Mouse (Mus musculus): Measurements from ENCODE around the gene Psmd12. TPM values are rescaled to one million over a fixed set of nuclear protein-coding genes. Genes with fewer than 3 reads are reported as not detected.

The Psmd12 gene
- polyA plus RNA-seq, 1 experiment from 2014 or later, result 151 TPM

- TF ChIP-seq CTCF (IDR thresholded peaks at IDR 0.05; ENCODE audit: low read depth), result no peak
- Histone ChIP-seq H3K36me3 (ENCODE audit: insufficient read depth, low read length) (no peaks in the 10 kb centered on the region), H3K9me3 (replicated peaks; ENCODE audit: low read length) (no peaks in the 10 kb centered on the region), H3K27me3 (ENCODE audit: insufficient read depth, low read length) (no peaks in the 10 kb centered on the region), H3K4me1 (replicated peaks; ENCODE audit: insufficient read depth, low read length) (no peaks in the 10 kb centered on the region), H3K9ac (ENCODE audit: low read depth, low read length) (no peak overlapping the region), H3K4me3 (replicated peaks; ENCODE audit: low read depth, low read length) (no peak overlapping the region), H3K4me2 (ENCODE audit: low read length) (no peak overlapping the region), H3K27ac (no peak overlapping the region)
- ATAC-seq (replicated peaks; ENCODE audit: low FRiP score, low read depth), result no peak
- 48% methylated on average over 4 of the region's 5 CpGs for WGBS
- DNase-seq (ENCODE audit: low spot score), result no peak
Measured at GRCm38 (mm10) chr11:107532271-107532670, 53.0 kb downstream of the Psmd12 start.

- H3K27me3 ChIP-seq (ENCODE audit: insufficient read depth, low read length), result no peaks in the 10 kb centered on the region
- H3K4me1 ChIP-seq (replicated peaks; ENCODE audit: insufficient read depth, low read length), result no peaks in the 10 kb centered on the region
- no peak for DNase-seq (ENCODE audit: low spot score)
- H3K9me3 ChIP-seq (replicated peaks; ENCODE audit: low read length), result no peaks in the 10 kb centered on the region
- no peak for ATAC-seq (replicated peaks; ENCODE audit: low FRiP score, low read depth)
- 93% methylated on average over 4 of the region's 4 CpGs for WGBS
- H3K27ac ChIP-seq, result no peak overlapping the region
- TF ChIP-seq CTCF (IDR thresholded peaks at IDR 0.05; ENCODE audit: low read depth), result no peak
- no peaks in the 10 kb centered on the region for H3K36me3 ChIP-seq (ENCODE audit: insufficient read depth, low read length)
- H3K4me2 ChIP-seq (ENCODE audit: low read length), result no peak overlapping the region
- no peak overlapping the region for H3K9ac ChIP-seq (ENCODE audit: low read depth, low read length)
- no peak overlapping the region for H3K4me3 ChIP-seq (replicated peaks; ENCODE audit: low read depth, low read length)
Measured at GRCm38 (mm10) chr11:107538994-107539393, 59.7 kb downstream of the Psmd12 start.

- Histone ChIP-seq H3K4me2 (ENCODE audit: low read length) (no peak overlapping the region), H3K27ac (no peak overlapping the region), H3K27me3 (ENCODE audit: insufficient read depth, low read length) (no peaks in the 10 kb centered on the region), H3K36me3 (ENCODE audit: insufficient read depth, low read length) (no peaks in the 10 kb centered on the region), H3K4me1 (replicated peaks; ENCODE audit: insufficient read depth, low read length) (no peaks in the 10 kb centered on the region), H3K9ac (ENCODE audit: low read depth, low read length) (no peak overlapping the region), H3K4me3 (replicated peaks; ENCODE audit: low read depth, low read length) (no peak overlapping the region), H3K9me3 (replicated peaks; ENCODE audit: low read length) (no peaks in the 10 kb centered on the region)
- 67% methylated on average over 1 of the region's 1 CpGs for WGBS
- no peak for TF ChIP-seq CTCF (IDR thresholded peaks at IDR 0.05; ENCODE audit: low read depth)
- ATAC-seq (replicated peaks; ENCODE audit: low FRiP score, low read depth), result no peak
- no peak for DNase-seq (ENCODE audit: low spot score)
Measured at GRCm38 (mm10) chr11:107540339-107540738, 61.1 kb downstream of the Psmd12 start.

- Histone ChIP-seq H3K27ac (no peak overlapping the region; the same call in 1 of the 2 replicates), H3K4me3 (replicated peaks; ENCODE audit: low read depth, low read length) (peak overlapping the region; percentile 95), H3K36me3 (ENCODE audit: insufficient read depth, low read length) (no peaks in the 10 kb centered on the region), H3K27me3 (ENCODE audit: insufficient read depth, low read length) (no peaks in the 10 kb centered on the region), H3K9me3 (replicated peaks; ENCODE audit: low read length) (no peaks in the 10 kb centered on the region), H3K4me1 (replicated peaks; ENCODE audit: insufficient read depth, low read length) (0 out of 2 replicates have a peak, but pooled peaks cover 3% of the 10 kb centered on the region), H3K4me2 (ENCODE audit: low read length) (peak overlapping the region; percentile 99), H3K9ac (ENCODE audit: low read depth, low read length) (no peak overlapping the region; the same call in 1 of the 2 replicates)
- 0 out of 2 replicates have a peak, but pooled peaks have one; percentile 47 for ATAC-seq (replicated peaks; ENCODE audit: low FRiP score, low read depth)
- TF ChIP-seq CTCF (IDR thresholded peaks at IDR 0.05; ENCODE audit: low read depth), result no peak
- 26% methylated on average over 13 of the region's 13 CpGs for WGBS
- peak; percentile 16 for DNase-seq (ENCODE audit: low spot score)
Measured at GRCm38 (mm10) chr11:107545747-107546476, 66.6 kb downstream of the Psmd12 start.

- no peaks in the 10 kb centered on the region for H3K27me3 ChIP-seq (ENCODE audit: insufficient read depth, low read length)
- H3K4me2 ChIP-seq (ENCODE audit: low read length), result peak overlapping the region; percentile 99
- 0 out of 2 replicates have a peak, but pooled peaks cover 3% of the 10 kb centered on the region for H3K36me3 ChIP-seq (ENCODE audit: insufficient read depth, low read length)
- peak; percentile 66 for ATAC-seq (replicated peaks; ENCODE audit: low FRiP score, low read depth)
- 0 out of 2 replicates have a peak, but pooled peaks cover 3% of the 10 kb centered on the region for H3K4me1 ChIP-seq (replicated peaks; ENCODE audit: insufficient read depth, low read length)
- peak; percentile 62 for DNase-seq (ENCODE audit: low spot score)
- peak; percentile 41 for TF ChIP-seq CTCF (IDR thresholded peaks at IDR 0.05; ENCODE audit: low read depth)
- H3K4me3 ChIP-seq (replicated peaks; ENCODE audit: low read depth, low read length), result peak overlapping the region; percentile 95
- 0% methylated on average over 36 of the region's 37 CpGs for WGBS
- H3K9ac ChIP-seq (ENCODE audit: low read depth, low read length), result peak overlapping the region; percentile 92
- H3K27ac ChIP-seq, result peak overlapping the region; percentile 88
- no peaks in the 10 kb centered on the region for H3K9me3 ChIP-seq (replicated peaks; ENCODE audit: low read length)
Measured at GRCm38 (mm10) chr11:107546667-107547301, 67.5 kb downstream of the Psmd12 start.

- under 1% methylated on average over 70 of the region's 70 CpGs for WGBS
- ATAC-seq (replicated peaks; ENCODE audit: low FRiP score, low read depth), result peak; percentile 52
Measured at GRCm38 (mm10) chr11:107547351-107548203, 68.3 kb downstream of the Psmd12 start, which contains the start of gene Helz. Gene Helz (plus strand): TSS chr11:107547930.

More at GRCm38 (mm10) chr11:107547351-107548203, 68.3 kb downstream of the Psmd12 start, which contains the start of gene Helz:
- H3K27ac ChIP-seq, result peak within 1 kb of the TSS; percentile 88
- DNase-seq (ENCODE audit: low spot score), result peak; percentile 90
- no peaks in the 10 kb centered on the region for H3K27me3 ChIP-seq (ENCODE audit: insufficient read depth, low read length)
- TF ChIP-seq CTCF (IDR thresholded peaks at IDR 0.05; ENCODE audit: low read depth), result peak; percentile 1; the same call in 1 of the 2 replicates
- 0 out of 2 replicates have a peak, but pooled peaks cover 3% of the 10 kb centered on the region for H3K4me1 ChIP-seq (replicated peaks; ENCODE audit: insufficient read depth, low read length)
- peak within 1 kb of the TSS; percentile 95 for H3K4me3 ChIP-seq (replicated peaks; ENCODE audit: low read depth, low read length)
- no peaks in the 10 kb centered on the region for H3K9me3 ChIP-seq (replicated peaks; ENCODE audit: low read length)
- 0 out of 2 replicates have a peak, but pooled peaks cover 3% of the 10 kb centered on the region for H3K36me3 ChIP-seq (ENCODE audit: insufficient read depth, low read length)
- peak within 1 kb of the TSS; percentile 92 for H3K9ac ChIP-seq (ENCODE audit: low read depth, low read length)
- H3K4me2 ChIP-seq (ENCODE audit: low read length), result peak within 1 kb of the TSS; percentile 99
